Mouse (Mus musculus): ENCODE measurements around the gene Psmd9.

The Psmd9 gene

GRCm38 (mm10) chr5:123239501-123239900, 70.3 kb downstream of the Psmd9 start:
- no peak for DNase-seq (ENCODE audit: low spot score in 2 of 2)

- DNase-seq (ENCODE audit: low spot score in 2 of 2): peak in 1 of 2 experiments; percentile 67
Measured at GRCm38 (mm10) chr5:123245518-123245917, 76.3 kb downstream of the Psmd9 start.

- DNase-seq (ENCODE audit: low spot score in 2 of 2): no peak
Measured at GRCm38 (mm10) chr5:123251390-123251789, 82.2 kb downstream of the Psmd9 start.

- DNase-seq (ENCODE audit: low spot score in 2 of 2): peak; percentile 28 to 72
Measured at GRCm38 (mm10) chr5:123251834-123252233, 82.6 kb downstream of the Psmd9 start, which contains the start of gene Wdr66. Gene Wdr66, plus strand, starts transcription at chr5:123252102.

- no peak for DNase-seq (ENCODE audit: low spot score in 2 of 2)
Measured at GRCm38 (mm10) chr5:123256841-123257755, 87.9 kb downstream of the Psmd9 start.

GRCm38 (mm10) chr5:123258990-123259389, 89.8 kb downstream of the Psmd9 start:
- DNase-seq (ENCODE audit: low spot score in 2 of 2): peak; percentile 80 to 85

- no peak for DNase-seq (ENCODE audit: low spot score in 2 of 2)
Measured at GRCm38 (mm10) chr5:123260698-123261097, 91.5 kb downstream of the Psmd9 start.

- DNase-seq (ENCODE audit: low spot score in 2 of 2): no peak
Measured at GRCm38 (mm10) chr5:123266909-123267308, 97.7 kb downstream of the Psmd9 start.

- DNase-seq (ENCODE audit: low spot score in 2 of 2): no peak
Measured at GRCm38 (mm10) chr5:123268477-123269474, 99.6 kb downstream of the Psmd9 start.

GRCm38 (mm10) chr5:123270917-123271316, 101.7 kb downstream of the Psmd9 start:
- DNase-seq (ENCODE audit: low spot score in 2 of 2): no peak

- DNase-seq (ENCODE audit: low spot score in 2 of 2): no peak
Measured at GRCm38 (mm10) chr5:123272927-123273326, 103.7 kb downstream of the Psmd9 start.

GRCm38 (mm10) chr5:123276636-123277341, 107.6 kb downstream of the Psmd9 start:
- no peak for DNase-seq (ENCODE audit: low spot score in 2 of 2)

GRCm38 (mm10) chr5:123277342-123277701, 108.1 kb downstream of the Psmd9 start:
- DNase-seq (ENCODE audit: low spot score in 2 of 2): no peak

GRCm38 (mm10) chr5:123277704-123278103, 108.5 kb downstream of the Psmd9 start:
- DNase-seq (ENCODE audit: low spot score in 2 of 2): no peak

- no peak for DNase-seq (ENCODE audit: low spot score in 2 of 2)
Measured at GRCm38 (mm10) chr5:123279248-123279647, 110.0 kb downstream of the Psmd9 start.

GRCm38 (mm10) chr5:123281336-123282136, 112.3 kb downstream of the Psmd9 start:
- no peak for DNase-seq (ENCODE audit: low spot score in 2 of 2)

- DNase-seq (ENCODE audit: low spot score in 2 of 2): peak; percentile 12 to 56
Measured at GRCm38 (mm10) chr5:123285174-123285573, 116.0 kb downstream of the Psmd9 start.

- peak in 1 of 2 experiments; percentile 57 for DNase-seq (ENCODE audit: low spot score in 2 of 2)
Measured at GRCm38 (mm10) chr5:123288079-123288478, 118.9 kb downstream of the Psmd9 start.

- DNase-seq (ENCODE audit: low spot score in 2 of 2): no peak
Measured at GRCm38 (mm10) chr5:123294653-123295052, 125.4 kb downstream of the Psmd9 start.

- DNase-seq (ENCODE audit: low spot score in 2 of 2): peak in 1 of 2 experiments; percentile 62
Measured at GRCm38 (mm10) chr5:123296224-123296806, 127.1 kb downstream of the Psmd9 start.
